Mouse (Mus musculus) hindbrain, embryonic 16.5 days (tissue): Measurements from ENCODE around the gene Efs. TPM values are rescaled to one million over a fixed set of nuclear protein-coding genes. Genes with fewer than 3 reads are reported as not detected.

Experiments
- ATAC-seq: fragments of 200-750 bp; cut with Nextera tagmentation; 2 replicates; pipeline ENCODE4 v1.8.0; 2017; ENCODE audit warnings: moderate TSS enrichment, moderate library complexity
- H3K27ac ChIP-seq: fragments of 300-500 bp; sonication (generic); 2 replicates; pipeline ENCODE4 v1.5.1; 2014; ENCODE audit warnings: low read depth, mild to moderate bottlenecking, control low read depth, low read length, moderate library complexity
- H3K27me3 ChIP-seq: fragments of 300-500 bp; sonication (generic); replicated peaks from 2 replicates; pipeline ENCODE4 v1.6.1; 2014; ENCODE audit warnings: low read length; ENCODE audit not compliant: control insufficient read depth, insufficient read depth
- H3K36me3 ChIP-seq: fragments of 300-500 bp; sonication (generic); 2 replicates; pipeline ENCODE4 v1.6.1; 2014; ENCODE audit warnings: mild to moderate bottlenecking, low read length, moderate library complexity, mixed read lengths; ENCODE audit not compliant: control insufficient read depth, insufficient read depth
- H3K4me1 ChIP-seq: fragments of 300-500 bp; sonication (generic); 2 replicates; pipeline ENCODE4 v1.6.1; 2014; ENCODE audit warnings: low read depth, low read length; ENCODE audit not compliant: control insufficient read depth, insufficient read depth
- H3K4me2 ChIP-seq: fragments of 300-500 bp; sonication (generic); 2 replicates; pipeline ENCODE4 v1.6.1; 2014; ENCODE audit warnings: mild to moderate bottlenecking, low read length, control low read depth, moderate library complexity
- H3K4me3 ChIP-seq: fragments of 300-500 bp; sonication (generic); 2 replicates; pipeline ENCODE4 v1.5.1; 2014; ENCODE audit warnings: mild to moderate bottlenecking, low read length, control low read depth, moderate library complexity
- H3K9ac ChIP-seq: fragments of 300-500 bp; sonication (generic); 2 replicates; pipeline ENCODE4 v1.6.1; 2014; ENCODE audit warnings: low read depth, mild to moderate bottlenecking, control low read depth, low read length, moderate library complexity
- H3K9me3 ChIP-seq: fragments of 300-500 bp; sonication (generic); 2 replicates; pipeline ENCODE4 v1.6.1; 2014; ENCODE audit warnings: mild to moderate bottlenecking, low read length, moderate library complexity; ENCODE audit not compliant: control insufficient read depth
- WGBS: fragments of 180-500 bp; shearing (Covaris S2); extraction: QIAGEN DNeasy Blood & Tissue Kit; methylation state at CpG from one replicate; pipeline ENCODE4 v1.1.7; 2014; 5-methylcytosine and 5-hydroxymethylcytosine counted together
- polyA plus RNA-seq: library from polyadenylated mRNA; unstranded; fragments of >200 nt; fragmentation: Nextera tagmentation; extraction: Ambion mirVana; gene quantifications from 2 replicates; pipeline ENCODE4 v1.2.1, GENCODE M21; 2015

Gene Efs
- polyA plus RNA-seq, 1 experiment from 2014 or later, result 14.2 TPM

- Histone ChIP-seq H3K36me3 (peaks cover 33% of the 10 kb centered on the region), H3K9ac (peak overlapping the region; percentile 99), H3K9me3 (no peaks in the 10 kb centered on the region), H3K4me1 (peaks cover 25% of the 10 kb centered on the region), H3K4me2 (peak overlapping the region; percentile 88), H3K4me3 (peak overlapping the region; percentile 94), H3K27ac (peak overlapping the region; percentile 95), H3K27me3 (no peaks in the 10 kb centered on the region)
- ATAC-seq, result peak; percentile 60
- 4% methylated on average over 58 of the region's 69 CpGs for WGBS
Measured at GRCm38 (mm10) chr14:54912109-54912850, 13.6 kb downstream of the Efs start.

GRCm38 (mm10) chr14:54908682-54909081 is 17.2 kb downstream of the Efs start:
- whole genome bisulfite sequencing, result 92% methylated on average over 7 of the region's 7 CpGs
- Histone ChIP-seq H3K4me2 (no peak overlapping the region), H3K36me3 (peaks cover 41% of the 10 kb centered on the region), H3K4me1 (peaks cover 25% of the 10 kb centered on the region), H3K4me3 (no peak overlapping the region), H3K9ac (no peak overlapping the region), H3K27me3 (no peaks in the 10 kb centered on the region), H3K9me3 (no peaks in the 10 kb centered on the region), H3K27ac (no peak overlapping the region)
- ATAC-seq, result no peak

GRCm38 (mm10) chr14:54903641-54904040 is 22.3 kb downstream of the Efs start:
- Histone ChIP-seq H3K9me3 (no peaks in the 10 kb centered on the region), H3K4me3 (no peak overlapping the region), H3K4me1 (no peaks in the 10 kb centered on the region; the same call in 1 of the 2 replicates), H3K4me2 (no peak overlapping the region), H3K27me3 (no peaks in the 10 kb centered on the region), H3K27ac (no peak overlapping the region), H3K36me3 (peaks cover 31% of the 10 kb centered on the region), H3K9ac (no peak overlapping the region)
- ATAC-seq, result no peak
- WGBS, result 93% methylated on average over 4 of the region's 4 CpGs

GRCm38 (mm10) chr14:54900383-54900782 is 25.5 kb downstream of the Efs start:
- 0% methylated on average over 3 of the region's 3 CpGs for WGBS
- Histone ChIP-seq H3K4me1 (peaks cover 8% of the 10 kb centered on the region), H3K27me3 (no peaks in the 10 kb centered on the region), H3K27ac (no peak overlapping the region), H3K4me3 (no peak overlapping the region), H3K9ac (no peak overlapping the region), H3K4me2 (no peak overlapping the region), H3K9me3 (no peaks in the 10 kb centered on the region), H3K36me3 (peaks cover 22% of the 10 kb centered on the region)
- peak; percentile 67 for ATAC-seq

GRCm38 (mm10) chr14:54897445-54897844 is 28.5 kb downstream of the Efs start:
- no peak overlapping the region for H3K27ac ChIP-seq
- H3K4me1 ChIP-seq, result peaks cover 11% of the 10 kb centered on the region
- no peak for ATAC-seq
- H3K4me2 ChIP-seq, result no peak overlapping the region
- H3K9me3 ChIP-seq, result no peaks in the 10 kb centered on the region
- WGBS, result 72% methylated on average over 2 of the region's 2 CpGs
- H3K27me3 ChIP-seq, result no peaks in the 10 kb centered on the region
- H3K4me3 ChIP-seq, result no peak overlapping the region
- peaks cover 19% of the 10 kb centered on the region for H3K36me3 ChIP-seq
- no peak overlapping the region for H3K9ac ChIP-seq

GRCm38 (mm10) chr14:54894296-54895151 is 31.4 kb downstream of the Efs start:
- no peaks in the 10 kb centered on the region for H3K9me3 ChIP-seq
- peak overlapping the region; percentile 99 for H3K27ac ChIP-seq
- H3K36me3 ChIP-seq, result peaks cover 19% of the 10 kb centered on the region
- H3K4me1 ChIP-seq, result peaks cover 11% of the 10 kb centered on the region
- peak overlapping the region; percentile 100 for H3K9ac ChIP-seq
- peak; percentile 26 for ATAC-seq
- H3K4me2 ChIP-seq, result peak overlapping the region; percentile 79
- H3K4me3 ChIP-seq, result peak overlapping the region; percentile 93
- no peaks in the 10 kb centered on the region for H3K27me3 ChIP-seq
- WGBS, result under 1% methylated on average over 40 of the region's 54 CpGs

DNA sequence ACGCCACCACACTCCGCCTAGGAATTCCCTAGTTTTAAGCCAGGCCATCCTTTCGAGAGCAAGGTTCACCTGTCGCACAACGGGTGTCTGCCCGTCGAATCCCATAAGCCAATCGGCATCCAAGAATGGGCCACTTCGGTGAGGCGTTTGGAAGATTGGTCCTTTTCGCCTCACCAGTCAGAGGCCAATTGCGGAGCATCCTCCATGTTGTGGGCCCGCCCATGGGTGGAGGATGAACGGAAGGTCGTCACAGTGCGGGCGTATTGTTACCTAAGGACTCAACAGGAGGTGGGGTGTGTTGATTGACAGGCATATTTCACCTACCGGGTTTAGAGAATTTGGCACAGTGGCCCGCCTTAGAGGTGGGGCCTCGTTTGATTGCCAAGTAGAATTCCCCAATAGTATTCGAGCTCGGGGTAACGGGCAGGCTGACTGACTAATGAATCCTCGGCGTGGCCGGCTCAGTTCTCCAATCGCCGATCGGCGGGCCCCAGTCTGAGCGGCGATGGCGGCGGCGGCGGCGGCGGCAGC is 32.2 kb downstream of the Efs start:
- no peaks in the 10 kb centered on the region for H3K9me3 ChIP-seq
- peak overlapping the region; percentile 93 for H3K4me3 ChIP-seq
- peak; percentile 99 for ATAC-seq
- H3K4me1 ChIP-seq, result peaks cover 11% of the 10 kb centered on the region
- 1% methylated on average over 38 of the region's 38 CpGs for whole genome bisulfite sequencing
- H3K36me3 ChIP-seq, result peaks cover 15% of the 10 kb centered on the region
- peak overlapping the region; percentile 59 for H3K4me2 ChIP-seq
- peak overlapping the region; percentile 99 for H3K27ac ChIP-seq
- peak overlapping the region; percentile 100 for H3K9ac ChIP-seq
- no peaks in the 10 kb centered on the region for H3K27me3 ChIP-seq

GRCm38 (mm10) chr14:54892200-54892599 is 33.7 kb downstream of the Efs start, which contains the start of gene Pabpn1:
Pabpn1 (plus strand) TSS chr14:54892500.
- peaks cover 10% of the 10 kb centered on the region for H3K36me3 ChIP-seq
- H3K27me3 ChIP-seq, result no peaks in the 10 kb centered on the region
- H3K4me3 ChIP-seq, result peak within 1 kb of the TSS; percentile 51
- H3K9ac ChIP-seq, result peak within 1 kb of the TSS; percentile 59; the same call in 1 of the 2 replicates
- H3K9me3 ChIP-seq, result no peaks in the 10 kb centered on the region
- H3K27ac ChIP-seq, result peak within 1 kb of the TSS; percentile 90
- peaks cover 11% of the 10 kb centered on the region for H3K4me1 ChIP-seq
- peak within 1 kb of the TSS; percentile 59 for H3K4me2 ChIP-seq
- WGBS, result 97% methylated on average over 3 of the region's 3 CpGs
- ATAC-seq, result no peak

DNA sequence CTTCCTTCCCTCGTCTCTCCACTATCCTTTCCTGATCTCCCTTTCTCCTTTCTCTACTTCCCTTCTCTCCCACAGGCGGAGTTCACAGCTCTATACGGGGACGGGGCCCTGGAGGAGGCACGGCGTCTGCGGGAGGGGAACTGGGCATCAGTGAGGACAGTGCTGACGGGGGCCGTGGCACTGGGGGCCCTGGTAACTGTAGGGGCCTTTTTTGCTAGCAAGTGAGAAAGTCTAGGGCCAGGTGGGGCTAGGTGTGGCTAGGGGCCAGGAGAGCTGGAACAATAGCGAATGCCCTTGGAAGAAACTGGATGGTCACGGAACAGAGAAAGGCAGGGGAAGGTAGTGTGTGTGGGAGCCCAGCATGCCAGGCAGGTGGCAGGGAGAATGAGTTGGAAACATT is 40.6 kb downstream of the Efs start:
- H3K36me3 ChIP-seq, result no peaks in the 10 kb centered on the region
- H3K9me3 ChIP-seq, result no peaks in the 10 kb centered on the region
- H3K4me2 ChIP-seq, result no peak overlapping the region
- no peaks in the 10 kb centered on the region for H3K27me3 ChIP-seq
- no peak overlapping the region for H3K9ac ChIP-seq
- ATAC-seq, result no peak
- H3K4me3 ChIP-seq, result no peak overlapping the region
- 88% methylated on average over 11 of the region's 11 CpGs for WGBS
- H3K27ac ChIP-seq, result no peak overlapping the region
- H3K4me1 ChIP-seq, result peaks cover 21% of the 10 kb centered on the region
